Mouse (Mus musculus): ENCODE results near the gene Arrdc3. TPM values are rescaled to one million over a fixed set of nuclear protein-coding genes. Genes with fewer than 3 reads are reported as not detected.
"Not testable (repeated sequence)": the region's sequence is repeated elsewhere in the genome, so short reads cannot be mapped to it uniquely, and the experiment has no call there.

The Arrdc3 gene
- polyA plus RNA-seq, 1 experiment from 2014 or later, result 57.8 TPM

- no peak for ATAC-seq (replicated peaks)
- H3K27ac ChIP-seq, result peak overlapping the region; percentile 100
- peak overlapping the region; percentile 100 for H3K9ac ChIP-seq
- H3K27me3 ChIP-seq (replicated peaks), result no peaks in the 10 kb centered on the region
- H3K4me2 ChIP-seq, result peak overlapping the region; percentile 62
- H3K4me1 ChIP-seq, result peaks cover 14% of the 10 kb centered on the region
- WGBS, result 17% methylated on average over 6 of the region's 6 CpGs
- H3K4me3 ChIP-seq, result peak overlapping the region; percentile 94
- peaks cover 16% of the 10 kb centered on the region for H3K36me3 ChIP-seq (replicated peaks)
- no peaks in the 10 kb centered on the region for H3K9me3 ChIP-seq
These were observed 3.6 kb downstream of the Arrdc3 start for GRCm38 (mm10) chr13:80886664-80887210.

DNA sequence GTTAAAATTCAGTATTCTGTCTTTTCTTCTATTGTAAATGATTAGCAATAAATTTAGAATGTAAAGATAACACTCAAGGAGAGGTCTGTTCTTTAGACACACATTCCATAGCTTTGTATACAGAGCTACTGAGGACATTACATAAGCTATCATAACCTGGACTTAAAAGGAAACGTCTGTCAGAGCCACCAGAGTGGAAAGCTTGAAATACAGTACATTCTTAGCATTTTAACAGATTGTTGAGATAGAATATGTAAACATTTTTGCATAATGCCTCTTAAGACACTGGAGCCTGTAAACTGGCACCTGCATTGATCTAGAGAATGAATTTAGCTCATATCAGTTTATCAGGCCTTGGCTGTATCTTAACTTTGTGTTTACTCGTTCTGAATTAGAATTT is 4.7 kb downstream of the Arrdc3 start:
- H3K36me3 ChIP-seq (replicated peaks), result peaks cover 16% of the 10 kb centered on the region
- 73% methylated on average over 2 of the region's 2 CpGs for WGBS
- H3K4me1 ChIP-seq, result peaks cover 10% of the 10 kb centered on the region
- H3K4me3 ChIP-seq, result no peak overlapping the region
- ATAC-seq (replicated peaks), result no peak
- no peaks in the 10 kb centered on the region for H3K9me3 ChIP-seq
- no peak overlapping the region for H3K4me2 ChIP-seq
- no peak overlapping the region for H3K27ac ChIP-seq
- no peak overlapping the region for H3K9ac ChIP-seq
- H3K27me3 ChIP-seq (replicated peaks), result no peaks in the 10 kb centered on the region

- not testable (repeated sequence) for H3K27me3 ChIP-seq (replicated peaks); H3K4me2 ChIP-seq; ATAC-seq (replicated peaks); H3K4me1 ChIP-seq; H3K9me3 ChIP-seq; H3K27ac ChIP-seq; H3K9ac ChIP-seq; H3K4me3 ChIP-seq
- WGBS, result 88% methylated on average over 3 of the region's 3 CpGs
- peaks cover 28% of the 10 kb centered on the region for H3K36me3 ChIP-seq (replicated peaks)
These were observed 11.7 kb downstream of the Arrdc3 start for GRCm38 (mm10) chr13:80894928-80895327.

DNA sequence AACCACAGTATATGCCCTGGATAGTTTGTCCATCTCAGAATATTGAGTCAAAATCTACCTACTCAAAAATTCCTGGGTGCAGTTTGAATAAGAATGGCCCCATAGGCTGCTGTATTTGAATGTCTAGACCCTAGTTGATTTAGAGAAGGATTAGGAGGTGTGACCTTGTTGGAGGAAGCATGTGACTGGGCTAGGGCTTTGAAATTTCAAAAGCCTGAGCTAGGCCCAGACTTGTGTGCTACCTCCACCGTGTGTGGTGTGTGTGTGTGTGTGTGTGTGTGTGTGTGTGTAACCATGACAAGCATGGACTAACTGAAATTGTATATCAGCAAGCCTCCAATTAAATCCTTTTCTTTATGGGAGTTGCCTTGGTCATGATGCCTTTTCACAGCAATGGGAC is 14.2 kb downstream of the Arrdc3 start:
- no peaks in the 10 kb centered on the region for H3K9me3 ChIP-seq
- no peak overlapping the region for H3K9ac ChIP-seq
- peaks cover 12% of the 10 kb centered on the region; the same call in 1 of the 2 replicates for H3K36me3 ChIP-seq (replicated peaks)
- H3K27ac ChIP-seq, result no peak overlapping the region
- no peak overlapping the region for H3K4me3 ChIP-seq
- H3K27me3 ChIP-seq (replicated peaks), result no peaks in the 10 kb centered on the region
- H3K4me1 ChIP-seq, result no peaks in the 10 kb centered on the region
- 64% methylated on average over 1 of the region's 1 CpGs for whole genome bisulfite sequencing
- peak; percentile 53; the same call in 1 of the 2 replicates for ATAC-seq (replicated peaks)
- no peak overlapping the region for H3K4me2 ChIP-seq

GRCm38 (mm10) chr13:80898095-80898494 is 14.9 kb downstream of the Arrdc3 start:
- 0 out of 2 replicates have a peak, but pooled peaks have one; percentile 7 for ATAC-seq (replicated peaks)
- no peak overlapping the region for H3K9ac ChIP-seq
- 81% methylated on average over 4 of the region's 4 CpGs for WGBS
- H3K9me3 ChIP-seq, result no peaks in the 10 kb centered on the region
- no peak overlapping the region for H3K4me3 ChIP-seq
- no peaks in the 10 kb centered on the region for H3K4me1 ChIP-seq
- no peak overlapping the region for H3K27ac ChIP-seq
- no peak overlapping the region for H3K4me2 ChIP-seq
- peaks cover 12% of the 10 kb centered on the region; the same call in 1 of the 2 replicates for H3K36me3 ChIP-seq (replicated peaks)
- H3K27me3 ChIP-seq (replicated peaks), result no peaks in the 10 kb centered on the region

DNA sequence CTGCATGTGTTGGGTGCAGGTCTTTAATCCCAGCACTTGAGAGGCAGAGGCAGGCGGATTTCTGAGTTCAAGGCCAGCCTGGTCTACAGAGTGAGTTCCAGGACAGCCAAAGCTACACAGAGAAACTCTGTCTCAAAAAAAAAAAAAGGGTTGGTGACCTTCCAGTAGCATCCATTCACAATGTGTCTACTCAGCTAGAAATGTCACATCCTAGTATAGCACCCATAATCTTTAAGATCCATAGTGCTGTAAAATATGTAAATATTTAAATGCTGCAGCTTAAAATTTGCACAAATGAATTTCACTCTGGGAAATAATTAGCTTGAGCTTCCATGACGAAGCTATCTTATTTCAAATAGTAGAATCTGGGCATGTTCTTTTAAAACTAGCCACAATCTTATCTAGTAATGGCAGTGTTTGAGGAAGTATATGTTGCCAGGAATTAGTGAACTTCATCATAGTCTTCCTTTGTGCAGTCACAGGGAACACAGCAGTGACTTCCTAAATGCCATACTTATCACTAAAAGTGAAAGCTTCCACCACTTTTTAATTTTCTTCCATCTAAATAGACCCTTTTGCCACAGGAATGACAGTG is 16.3 kb downstream of the Arrdc3 start:
- Histone ChIP-seq H3K27ac (no peak overlapping the region), H3K27me3 (replicated peaks) (no peaks in the 10 kb centered on the region), H3K9ac (no peak overlapping the region), H3K4me3 (no peak overlapping the region), H3K9me3 (no peaks in the 10 kb centered on the region), H3K4me2 (no peak overlapping the region), H3K4me1 (no peaks in the 10 kb centered on the region), H3K36me3 (replicated peaks) (peaks cover 7% of the 10 kb centered on the region; the same call in 1 of the 2 replicates)
- ATAC-seq (replicated peaks), result no peak
- WGBS, result 88% methylated on average over 2 of the region's 2 CpGs

GRCm38 (mm10) chr13:80901432-80901831 is 18.2 kb downstream of the Arrdc3 start:
- H3K4me3 ChIP-seq, result no peak overlapping the region
- no peaks in the 10 kb centered on the region for H3K27me3 ChIP-seq (replicated peaks)
- no peak overlapping the region for H3K4me2 ChIP-seq
- no peak overlapping the region for H3K27ac ChIP-seq
- H3K4me1 ChIP-seq, result no peaks in the 10 kb centered on the region
- 90% methylated on average over 4 of the region's 4 CpGs for WGBS
- no peaks in the 10 kb centered on the region for H3K9me3 ChIP-seq
- H3K9ac ChIP-seq, result no peak overlapping the region
- H3K36me3 ChIP-seq (replicated peaks), result peaks cover 7% of the 10 kb centered on the region; the same call in 1 of the 2 replicates
- no peak for ATAC-seq (replicated peaks)

DNA sequence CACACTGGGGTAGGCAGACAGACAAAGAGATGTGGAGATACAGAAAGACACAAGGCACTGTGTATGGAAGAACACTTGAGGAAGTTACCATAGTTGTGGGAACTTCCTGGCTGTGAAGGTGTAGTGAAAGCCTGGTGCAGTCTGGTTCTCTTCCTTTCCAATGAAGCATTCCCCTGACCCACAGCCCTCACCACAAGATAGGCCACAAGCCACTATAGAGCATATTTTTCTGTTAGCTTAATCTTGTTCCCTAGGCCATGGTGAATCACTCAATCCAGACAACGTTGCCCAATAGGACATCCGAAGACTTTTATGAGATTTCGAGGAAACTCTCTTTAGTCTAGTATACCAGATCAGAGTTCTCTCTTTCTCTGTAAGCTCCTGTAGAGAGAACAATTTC is 19.6 kb downstream of the Arrdc3 start:
- ATAC-seq (replicated peaks), result no peak
- Histone ChIP-seq H3K27me3 (replicated peaks) (no peaks in the 10 kb centered on the region), H3K9me3 (no peaks in the 10 kb centered on the region), H3K4me1 (no peaks in the 10 kb centered on the region), H3K27ac (no peak overlapping the region), H3K9ac (no peak overlapping the region), H3K36me3 (replicated peaks) (0 out of 2 replicates have a peak, but pooled peaks cover 5% of the 10 kb centered on the region), H3K4me3 (no peak overlapping the region), H3K4me2 (no peak overlapping the region)
- 87% methylated on average over 3 of the region's 3 CpGs for WGBS

DNA sequence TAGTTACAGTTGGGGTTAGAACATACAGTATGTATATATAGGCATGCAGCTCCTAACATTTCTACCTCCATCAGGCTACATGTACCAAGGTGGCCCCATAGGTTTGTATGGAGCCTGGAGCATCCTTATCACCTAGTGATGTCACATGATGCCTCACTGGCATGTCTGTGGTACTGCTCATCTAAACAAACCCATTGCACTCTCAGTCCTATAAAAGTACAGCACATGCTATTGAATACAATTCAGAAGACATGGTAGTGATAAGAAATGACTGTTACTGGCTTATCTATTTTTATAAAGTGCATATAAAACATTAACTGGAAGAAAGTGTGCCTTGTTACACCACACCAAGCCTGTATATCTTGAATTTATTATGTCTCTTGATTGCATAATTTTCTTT is 30.2 kb downstream of the Arrdc3 start:
- Histone ChIP-seq H3K4me1 (no peaks in the 10 kb centered on the region), H3K36me3 (replicated peaks) (no peaks in the 10 kb centered on the region), H3K9ac (no peak overlapping the region), H3K9me3 (no peaks in the 10 kb centered on the region), H3K27me3 (replicated peaks) (no peaks in the 10 kb centered on the region), H3K4me2 (no peak overlapping the region), H3K4me3 (no peak overlapping the region), H3K27ac (no peak overlapping the region)
- no peak for ATAC-seq (replicated peaks)

DNA sequence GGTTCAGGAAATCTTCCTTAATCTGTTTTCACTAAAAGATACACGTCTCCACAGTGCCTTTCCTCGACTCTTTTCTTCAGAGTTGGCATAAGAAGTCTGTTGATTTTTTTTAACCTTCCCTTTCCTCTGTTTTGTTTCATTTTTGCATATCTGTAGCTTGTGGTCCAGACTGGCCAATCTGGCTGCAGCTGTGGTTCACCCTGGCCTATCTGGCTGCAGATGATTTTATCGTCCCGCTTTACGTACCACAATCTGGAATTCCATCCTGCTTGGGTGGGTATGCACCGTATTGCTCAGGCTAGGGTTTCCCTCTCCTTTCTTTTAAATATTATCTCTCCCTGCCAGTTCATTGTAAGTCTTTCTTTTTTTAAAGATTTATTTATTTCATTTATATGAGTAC is 37.8 kb downstream of the Arrdc3 start:
- Histone ChIP-seq H3K9me3 (no peaks in the 10 kb centered on the region), H3K4me2 (no peak overlapping the region), H3K36me3 (replicated peaks) (no peaks in the 10 kb centered on the region), H3K9ac (no peak overlapping the region), H3K27me3 (replicated peaks) (no peaks in the 10 kb centered on the region), H3K27ac (no peak overlapping the region), H3K4me3 (no peak overlapping the region), H3K4me1 (no peaks in the 10 kb centered on the region)
- no peak for ATAC-seq (replicated peaks)
- 92% methylated on average over 6 of the region's 6 CpGs for WGBS

DNA sequence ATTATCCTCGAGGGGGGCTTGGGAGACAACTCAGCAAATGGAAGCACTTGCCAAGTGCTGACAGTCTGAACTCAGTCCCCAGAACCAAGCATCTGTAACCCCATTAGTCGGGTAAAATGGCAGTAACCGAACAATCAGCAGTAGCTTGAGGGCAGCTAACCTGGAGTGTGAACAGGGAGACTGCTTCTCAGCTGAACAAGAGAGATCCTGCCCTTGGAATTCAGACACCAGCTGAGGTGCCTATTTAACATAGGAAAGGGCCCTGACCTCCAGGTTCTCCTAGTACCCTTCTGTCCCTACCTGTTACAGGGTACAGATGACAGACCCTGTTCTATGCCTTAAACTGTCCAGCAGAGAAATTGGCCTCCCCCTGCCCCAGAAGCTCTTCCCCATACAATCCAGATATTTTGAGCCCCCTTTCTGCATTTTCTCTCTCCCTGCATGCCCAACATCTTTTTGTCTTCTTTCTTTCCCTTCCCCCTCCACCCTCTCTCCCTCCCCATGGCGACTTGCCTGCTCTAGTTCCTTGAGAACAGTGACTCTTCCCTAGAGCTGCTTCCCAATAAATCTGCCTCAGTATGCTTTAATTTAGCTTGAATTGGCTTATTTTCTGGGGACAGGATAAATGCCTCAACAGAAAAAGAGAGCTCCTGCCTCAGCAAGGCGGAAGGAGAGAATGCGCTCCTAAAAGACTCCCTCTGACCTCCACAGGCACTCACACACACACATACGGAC is 38.6 kb downstream of the Arrdc3 start:
- no peak overlapping the region for H3K4me3 ChIP-seq
- H3K9me3 ChIP-seq, result no peaks in the 10 kb centered on the region
- H3K36me3 ChIP-seq (replicated peaks), result no peaks in the 10 kb centered on the region
- ATAC-seq (replicated peaks), result no peak
- H3K4me2 ChIP-seq, result no peak overlapping the region
- 56% methylated on average over 7 of the region's 7 CpGs for WGBS
- no peak overlapping the region for H3K9ac ChIP-seq
- H3K27ac ChIP-seq, result no peak overlapping the region
- no peaks in the 10 kb centered on the region for H3K4me1 ChIP-seq
- no peaks in the 10 kb centered on the region for H3K27me3 ChIP-seq (replicated peaks)

GRCm38 (mm10) chr13:80928187-80928586 is 45.0 kb downstream of the Arrdc3 start:
- no peak overlapping the region for H3K4me3 ChIP-seq
- WGBS, result 88% methylated on average over 7 of the region's 7 CpGs
- no peaks in the 10 kb centered on the region for H3K36me3 ChIP-seq (replicated peaks)
- no peak overlapping the region for H3K27ac ChIP-seq
- no peak for ATAC-seq (replicated peaks)
- no peaks in the 10 kb centered on the region for H3K4me1 ChIP-seq
- H3K9me3 ChIP-seq, result no peaks in the 10 kb centered on the region
- no peak overlapping the region for H3K4me2 ChIP-seq
- H3K9ac ChIP-seq, result no peak overlapping the region
- H3K27me3 ChIP-seq (replicated peaks), result no peaks in the 10 kb centered on the region

- Histone ChIP-seq H3K9me3 (no peaks in the 10 kb centered on the region), H3K4me2 (no peak overlapping the region), H3K36me3 (replicated peaks) (no peaks in the 10 kb centered on the region), H3K4me3 (no peak overlapping the region), H3K27ac (no peak overlapping the region), H3K4me1 (no peaks in the 10 kb centered on the region), H3K27me3 (replicated peaks) (no peaks in the 10 kb centered on the region), H3K9ac (no peak overlapping the region)
- WGBS, result 87% methylated on average over 4 of the region's 4 CpGs
- ATAC-seq (replicated peaks), result no peak
These were observed 46.8 kb downstream of the Arrdc3 start for GRCm38 (mm10) chr13:80930030-80930429.

Data from midbrain, embryonic 15.5 days (tissue).